Mouse (Mus musculus) ovary, adult 18-20 months (tissue): Measurements from ENCODE around the gene Cnot9.
"Not testable (repeated sequence)": the region's sequence is repeated elsewhere in the genome, so short reads cannot be mapped to it uniquely, and the experiment has no call there.

ENCODE experiments used
- DNase-seq: peaks from one replicate; pipeline ENCODE4 v3.0.0; 2022; ENCODE audit warnings: low spot score, mixed read lengths

The Cnot9 gene

DNA sequence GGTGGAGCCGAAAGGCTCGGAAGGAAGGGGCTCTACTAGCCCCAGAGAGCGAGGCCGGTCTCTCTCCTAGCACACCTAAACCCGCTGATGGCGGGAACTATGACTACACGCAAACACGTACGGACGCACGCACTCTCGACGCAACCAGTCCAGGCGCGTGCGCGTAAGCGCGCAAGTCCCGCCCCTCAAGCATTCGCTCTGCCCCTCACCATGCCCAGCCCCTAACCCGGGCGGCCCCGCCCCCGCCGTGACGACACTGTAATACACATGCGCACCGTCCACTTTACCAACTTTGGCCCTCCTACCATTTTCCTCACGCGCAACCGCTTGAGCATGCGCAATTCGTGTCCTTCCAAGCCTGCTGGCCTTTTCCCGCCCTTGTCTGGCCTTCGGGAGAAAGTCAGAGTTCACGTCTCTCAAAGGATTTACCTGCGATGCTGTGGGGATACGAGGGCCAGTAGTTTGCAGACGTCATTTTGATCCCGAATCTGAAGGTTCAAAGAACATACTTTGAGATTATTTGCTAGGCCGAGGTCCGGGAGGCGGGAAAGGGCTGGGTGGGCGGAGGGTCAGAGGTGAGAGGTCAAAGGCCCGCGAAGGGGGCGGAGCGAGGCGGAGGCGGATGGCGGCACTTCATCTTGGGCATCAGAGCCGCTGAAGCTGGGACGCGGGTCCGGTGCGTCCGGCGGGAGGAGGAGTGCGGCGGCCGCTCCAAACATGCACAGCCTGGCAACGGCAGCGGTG, at the start of gene Cnot9:
TSS of gene Cnot9 (plus strand) at position 338 of the 744 bp plus-strand sequence.
- peak; percentile 100 for DNase-seq

DNA sequence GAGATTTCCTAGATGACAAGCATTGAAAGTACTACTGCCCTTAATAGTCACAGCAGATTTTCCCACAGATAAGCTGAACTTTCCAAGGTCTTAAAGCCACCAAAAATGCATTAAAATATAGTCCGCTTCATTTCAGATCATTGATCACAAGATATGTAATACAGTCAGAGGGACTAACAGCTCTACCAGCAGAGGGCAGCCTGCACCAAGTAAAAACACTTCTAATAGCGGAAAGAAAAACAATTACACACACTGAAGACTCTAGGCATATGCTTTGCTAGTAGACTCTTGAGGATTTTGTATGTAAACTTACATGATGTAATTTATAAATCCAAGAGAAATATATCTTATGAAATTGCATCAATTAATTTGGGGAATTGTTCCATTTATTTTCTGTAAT, 45.6 kb upstream of the Cnot9 start:
- no peak for DNase-seq

DNA sequence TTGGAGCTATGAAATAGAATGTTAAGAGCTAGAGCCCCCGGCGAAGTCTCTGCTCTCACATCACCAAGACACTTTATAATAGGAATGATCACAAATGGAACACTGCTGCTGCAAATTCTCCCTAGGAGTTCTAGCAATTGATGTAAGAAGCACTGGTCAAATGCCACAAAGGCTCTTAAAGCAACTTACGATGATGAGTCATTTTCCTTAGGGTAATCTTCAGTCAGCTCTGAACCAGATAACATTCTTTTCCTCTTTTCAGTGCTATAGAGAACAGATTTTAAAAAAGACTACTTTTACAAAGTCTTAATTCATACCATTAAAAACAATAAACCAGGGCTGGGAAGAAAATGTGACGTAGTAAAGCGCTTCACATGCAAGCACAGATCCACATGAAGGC, 20.1 kb upstream of the Cnot9 start:
- DNase-seq = no peak

DNA sequence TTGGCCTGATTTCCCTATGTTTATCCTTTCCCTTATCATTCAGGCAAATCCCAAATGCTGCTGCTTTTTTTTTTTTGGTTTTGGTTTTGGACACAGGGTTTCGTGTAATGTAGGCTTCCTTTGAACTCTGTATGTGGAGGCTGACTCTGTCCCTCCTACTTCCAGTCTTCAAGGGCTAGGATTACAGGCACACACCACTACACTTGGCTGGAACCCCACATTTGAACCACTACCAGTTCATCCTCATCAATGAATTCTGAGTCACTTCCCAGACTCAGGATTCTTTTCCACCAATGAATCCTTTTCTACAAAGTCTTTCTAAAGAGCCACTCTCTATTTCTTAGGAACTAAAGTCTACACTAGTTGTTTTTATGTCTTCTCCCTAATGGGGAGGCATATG, 4.8 kb upstream of the Cnot9 start:
- DNase-seq = no peak

DNA sequence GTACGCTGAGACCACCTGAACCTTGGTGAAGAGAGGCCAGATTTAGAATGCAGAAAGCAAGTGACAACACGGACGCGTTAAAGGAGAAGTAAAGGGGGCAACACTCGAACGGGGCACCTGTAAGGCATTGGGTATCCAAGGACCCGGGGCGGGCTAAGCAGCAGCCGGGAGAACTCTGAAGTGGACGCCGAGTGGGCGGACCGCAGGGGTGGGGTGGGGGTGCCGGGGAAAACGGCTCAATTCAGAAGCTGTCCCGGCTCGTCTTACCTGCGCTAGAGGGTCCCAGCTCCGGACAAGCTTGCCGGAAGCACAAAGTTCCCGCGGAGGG, 501 bp upstream of the Cnot9 start:
- no peak for DNase-seq

DNA sequence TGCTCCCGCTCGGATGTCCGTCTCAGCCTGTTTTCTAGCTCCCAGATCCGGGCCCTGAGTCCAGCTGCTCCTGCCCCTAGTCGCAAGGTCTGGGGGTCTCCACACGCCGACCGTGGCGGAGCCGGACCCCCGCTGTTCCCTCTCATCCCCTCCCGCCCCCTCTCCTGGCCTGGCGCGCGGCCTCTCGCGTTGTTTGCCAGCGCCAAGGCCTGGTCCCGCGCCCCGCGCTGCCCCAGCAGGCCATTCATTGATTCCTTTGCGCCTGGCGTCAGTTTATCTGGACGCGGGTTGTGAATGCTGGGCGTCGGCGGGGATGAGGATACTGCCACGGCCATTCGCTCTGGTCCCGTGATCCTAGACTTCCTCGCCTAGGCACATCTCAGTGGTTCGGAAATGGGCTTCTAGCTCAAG, 618 bp downstream of the Cnot9 start:
- DNase-seq = peak; percentile 37

DNA sequence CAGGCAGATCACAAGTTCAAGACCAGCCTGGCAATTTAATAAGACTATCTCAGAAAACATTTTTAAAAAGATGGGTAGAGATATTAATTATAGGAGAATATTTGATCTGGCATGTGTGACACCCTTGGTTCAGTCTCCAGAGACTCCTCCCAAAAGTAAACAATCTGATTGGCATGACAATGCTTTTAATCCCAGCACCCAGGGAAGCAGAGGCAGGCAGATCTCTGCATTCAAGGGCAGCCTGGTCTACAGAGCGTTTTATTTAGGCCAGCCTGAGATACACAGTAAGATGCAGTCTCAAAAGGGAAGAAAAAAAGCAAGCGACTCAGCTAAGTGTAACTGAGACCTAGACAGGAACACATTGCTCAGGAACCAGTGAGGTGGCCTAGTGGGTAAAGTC, 1.9 kb downstream of the Cnot9 start:
- no peak for DNase-seq

DNA sequence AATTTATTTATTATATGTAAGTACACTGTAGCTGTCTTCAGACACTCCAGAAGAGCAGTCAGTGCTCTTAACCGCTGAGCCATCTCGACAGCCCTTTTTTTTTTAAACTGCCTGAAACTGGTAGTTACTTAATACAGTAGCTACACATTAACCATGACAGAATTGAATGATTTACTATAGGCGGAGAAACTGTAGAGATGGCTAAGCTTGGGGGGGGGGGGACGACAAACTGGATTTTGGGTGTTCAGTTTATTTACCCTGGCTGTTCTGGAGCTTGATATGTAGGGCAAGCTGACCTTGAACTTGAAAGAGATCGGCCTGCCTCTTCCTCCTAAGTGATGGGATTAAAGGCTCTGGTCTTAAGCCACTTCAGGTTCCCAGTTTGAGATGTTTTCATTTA, 5.4 kb downstream of the Cnot9 start:
- no peak for DNase-seq

DNA sequence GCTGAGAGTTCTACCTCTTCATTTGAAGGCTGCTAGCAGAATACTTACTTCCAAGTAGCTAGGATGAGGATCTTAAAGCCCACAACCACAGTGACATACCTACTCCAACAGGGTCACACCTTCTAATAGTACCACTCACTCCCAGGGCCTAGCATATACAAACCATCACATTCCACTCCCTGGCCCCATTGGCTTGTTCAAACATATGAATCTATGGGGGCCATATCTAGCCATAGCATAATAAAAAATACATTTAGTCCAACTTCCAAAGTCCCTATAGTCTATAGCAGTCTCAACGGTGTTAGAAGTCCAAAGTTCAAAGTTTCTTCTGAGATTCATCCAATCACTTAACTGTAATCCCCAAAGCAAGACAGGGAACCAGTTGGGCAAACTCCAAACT, 7.1 kb downstream of the Cnot9 start:
- DNase-seq = not testable (repeated sequence)

DNA sequence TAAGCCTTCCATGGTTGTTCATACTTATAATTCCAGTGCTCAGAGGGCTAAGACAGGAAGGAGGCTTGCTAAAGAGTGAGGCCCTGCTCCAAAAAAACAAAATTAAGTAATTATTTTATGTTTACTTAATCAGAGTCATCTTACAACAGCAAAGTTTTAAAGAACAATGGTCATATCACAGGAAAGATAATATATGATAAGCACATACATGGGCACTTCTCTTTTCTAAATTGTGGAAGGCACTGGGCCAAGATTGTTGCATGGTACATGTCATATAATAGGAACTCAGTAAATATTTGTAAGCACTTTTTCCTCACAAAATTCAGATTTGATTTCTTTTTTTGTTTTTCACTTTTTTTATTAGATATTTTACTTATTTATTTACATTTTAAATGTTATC, 14.0 kb downstream of the Cnot9 start:
- no peak for DNase-seq

DNA sequence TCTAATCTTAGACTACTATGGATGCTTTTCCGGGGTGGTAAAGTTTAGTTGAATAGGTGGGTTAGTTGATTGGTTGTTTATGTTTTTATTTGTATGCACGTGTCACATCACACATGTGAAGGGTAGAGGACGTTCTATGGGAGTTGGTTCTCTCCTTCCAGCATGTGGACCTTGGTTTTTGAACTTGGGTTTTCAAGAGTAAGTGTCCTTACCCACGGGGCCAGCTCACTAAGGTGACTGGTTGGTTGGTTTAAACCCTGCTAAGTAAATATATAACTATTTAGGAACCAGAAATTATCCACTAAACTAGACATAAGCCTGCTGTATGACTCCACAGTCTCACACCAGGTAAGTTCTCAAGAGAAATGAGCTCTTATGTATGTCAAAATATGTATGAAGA, 18.9 kb downstream of the Cnot9 start:
- DNase-seq = no peak

DNA sequence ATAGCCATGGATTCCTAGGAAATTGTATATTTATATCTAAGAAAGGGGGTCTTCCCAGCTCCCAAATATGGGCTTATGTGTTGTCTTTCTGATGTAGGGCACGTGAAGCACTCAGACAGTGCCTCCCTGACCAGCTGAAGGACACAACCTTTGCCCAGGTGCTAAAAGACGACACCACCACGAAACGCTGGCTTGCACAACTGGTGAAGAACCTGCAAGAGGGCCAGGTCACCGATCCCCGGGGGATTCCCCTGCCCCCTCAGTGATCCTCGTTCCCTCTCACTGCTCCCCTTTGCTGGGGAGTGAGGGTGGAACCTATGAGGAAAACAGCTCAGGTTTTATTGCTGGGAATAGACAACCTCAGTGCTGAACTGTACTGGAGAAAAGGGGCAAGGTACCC, 22.7 kb downstream of the Cnot9 start:
- no peak for DNase-seq

DNA sequence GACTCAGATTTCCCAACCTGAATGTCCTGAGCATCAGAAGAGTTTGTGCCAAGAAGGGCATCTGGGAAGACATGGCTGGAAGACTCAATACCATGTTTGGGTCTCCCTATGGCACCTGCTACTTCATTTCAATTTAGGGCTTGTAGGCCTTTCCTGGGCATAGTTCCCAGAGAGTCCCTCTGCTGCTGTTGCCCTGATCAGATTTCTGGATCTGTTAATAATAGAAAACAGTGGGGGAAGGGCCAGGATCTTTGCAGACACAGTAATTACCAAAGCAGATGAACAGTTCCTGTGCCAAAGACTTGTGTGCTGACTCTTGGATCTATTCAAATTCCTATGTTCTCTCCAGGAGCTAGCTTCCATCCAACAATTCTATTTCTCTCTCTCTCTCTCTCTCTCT, 32.8 kb downstream of the Cnot9 start:
- DNase-seq = no peak

DNA sequence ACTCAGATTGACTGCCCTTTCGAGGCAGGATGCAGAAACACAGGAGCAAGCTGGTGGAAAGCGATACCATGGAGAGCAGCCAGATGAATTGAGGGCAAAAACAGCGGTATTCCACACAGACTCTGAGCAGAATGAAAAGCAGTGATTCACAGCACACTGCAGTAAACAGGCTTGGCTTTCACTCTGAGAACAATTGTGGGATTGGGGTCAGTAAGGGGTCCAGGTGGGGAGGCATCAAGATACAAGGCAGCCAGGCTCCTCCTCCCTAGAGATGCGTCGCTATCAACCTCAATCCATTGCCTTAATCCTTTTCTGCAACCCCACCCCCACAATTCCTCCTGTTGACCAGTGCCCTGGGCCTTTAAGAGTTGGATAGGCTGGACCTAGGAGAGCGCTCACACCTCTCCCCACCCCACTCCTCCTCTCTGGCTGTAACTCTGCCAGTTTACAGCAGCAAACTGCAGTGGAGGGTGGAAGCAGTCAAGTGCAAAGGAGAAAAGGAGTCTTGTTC, 36.6 kb downstream of the Cnot9 start, which contains the start of gene Plcd4:
TSS of gene Plcd4 (plus strand) at position 438 of the 511 bp plus-strand sequence.
- DNase-seq = no peak

DNA sequence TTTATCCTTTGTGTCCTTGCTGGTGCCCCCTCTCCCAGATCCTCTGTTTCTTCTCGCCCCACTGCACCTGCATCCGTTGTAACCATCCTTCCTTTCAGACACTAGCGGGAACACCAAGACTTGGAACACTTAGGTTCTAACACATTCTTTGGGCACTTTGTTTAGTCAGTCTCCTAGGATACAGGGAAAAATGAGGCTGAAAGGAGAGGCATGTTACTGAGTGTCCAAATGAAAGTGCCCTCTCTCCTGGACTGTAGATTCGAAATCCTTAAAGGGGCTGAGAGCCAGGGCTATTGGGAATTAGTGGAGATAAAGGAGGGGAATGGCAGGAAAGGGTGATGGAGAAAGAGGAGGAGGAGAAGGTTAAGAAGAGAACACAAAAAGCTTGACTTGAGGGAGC, 38.3 kb downstream of the Cnot9 start, which contains the start of gene Usp37:
TSS of gene Usp37 (minus strand) at position 101 of the 400 bp plus-strand sequence.
- no peak for DNase-seq

DNA sequence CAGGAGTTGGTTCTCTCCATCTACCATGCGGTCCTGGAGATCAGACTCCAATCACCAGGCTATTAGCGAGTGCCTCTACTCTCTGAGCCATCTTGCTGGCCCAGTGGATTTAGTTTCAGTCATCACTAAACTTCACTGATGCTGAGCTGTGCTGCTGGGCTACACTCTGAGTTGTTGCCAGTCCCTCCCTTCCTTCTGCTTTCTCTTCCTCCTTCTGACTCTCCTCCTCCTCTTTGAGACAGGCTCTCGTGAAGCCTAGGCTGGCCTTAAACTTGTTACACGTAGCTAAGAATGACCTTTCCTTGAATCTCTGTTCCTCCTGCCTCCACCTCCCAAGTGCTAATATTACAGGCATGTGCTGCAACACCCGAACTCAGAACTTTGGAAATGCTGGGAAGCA, 53.2 kb downstream of the Cnot9 start:
- DNase-seq = no peak

DNA sequence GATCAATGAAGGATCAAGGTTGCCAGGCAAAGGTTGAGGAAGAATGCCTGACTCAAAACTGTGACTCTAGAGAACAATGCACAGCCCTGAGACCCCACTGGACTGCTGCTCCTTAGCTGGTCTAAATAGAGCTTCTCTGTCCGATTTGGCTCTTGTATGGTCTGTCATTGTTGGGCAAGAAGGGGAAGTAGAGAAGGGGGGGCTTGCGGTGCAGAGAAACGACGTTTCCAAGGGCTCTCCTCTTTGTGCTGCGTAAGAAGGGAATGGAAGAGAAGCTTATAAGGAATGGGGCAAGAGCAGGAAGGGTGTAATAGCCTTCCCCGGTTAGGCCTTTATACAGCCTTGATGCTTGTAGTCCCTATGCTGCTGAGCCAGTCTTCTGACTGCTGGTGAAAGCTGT, 60.0 kb downstream of the Cnot9 start:
- DNase-seq = no peak

DNA sequence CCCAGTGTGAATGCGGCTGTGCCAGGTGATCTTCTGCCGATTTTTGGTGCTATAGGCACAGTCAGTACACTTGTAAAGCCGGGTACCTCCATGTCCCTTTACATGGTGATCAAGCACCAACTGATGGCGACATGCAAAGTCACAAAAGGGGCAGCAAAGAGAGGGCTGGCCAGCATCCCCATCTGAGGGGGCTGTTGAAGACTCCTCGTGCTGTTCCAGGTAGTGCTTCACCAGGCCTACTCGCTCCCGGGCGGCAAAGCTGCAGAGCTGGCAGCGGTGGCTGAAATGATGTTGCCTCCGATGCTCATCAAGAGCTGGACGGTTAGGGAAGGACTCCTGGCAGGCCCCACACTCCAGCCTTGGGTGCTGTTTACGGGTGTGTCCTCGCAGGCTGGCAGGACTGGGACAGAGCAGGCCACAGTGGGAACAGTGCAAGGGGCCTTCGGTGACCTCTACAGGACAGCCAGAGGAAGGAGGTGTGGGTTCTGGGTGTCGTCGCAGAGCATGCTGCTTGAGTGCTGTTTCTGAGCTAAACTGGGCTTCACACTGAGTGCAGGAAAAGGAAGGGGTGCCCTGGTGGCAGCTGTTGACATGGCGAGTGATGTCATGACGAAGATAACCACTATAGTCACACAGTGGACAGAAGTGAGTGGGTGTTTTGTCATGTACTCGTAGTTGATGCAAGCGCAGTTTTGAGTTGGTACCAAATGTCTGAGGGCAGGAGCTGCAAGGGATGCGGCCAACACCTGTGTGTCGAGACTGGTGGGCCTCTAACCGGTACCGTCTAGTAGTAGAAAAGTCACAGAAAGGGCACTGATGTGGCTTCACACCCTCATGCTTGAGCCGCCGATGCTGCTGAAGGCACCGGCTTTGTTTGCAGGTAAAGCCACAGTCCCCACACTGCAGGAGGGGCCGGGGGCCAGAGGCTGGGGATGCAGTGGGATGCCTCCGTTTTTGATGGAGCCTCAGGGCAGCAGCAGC, 64.2 kb downstream of the Cnot9 start:
- no peak for DNase-seq
